Mouse (Mus musculus): ENCODE results near the gene Wfdc18. TPM values are rescaled to one million over a fixed set of nuclear protein-coding genes. Genes with fewer than 3 reads are reported as not detected.

Gene Wfdc18
- polyA plus RNA-seq, 1 experiment from 2014 or later, result 5.6 TPM

GRCm38 (mm10) chr11:83742731-83743355 lies 34.0 kb downstream of the Wfdc18 start:
- Histone ChIP-seq H3K9me3 (ENCODE audit: control insufficient read depth, low read length) (no peaks in the 10 kb centered on the region), H3K4me1 (ENCODE audit: control insufficient read depth in 2 of 2, insufficient read depth in 2 of 2, low read length in 2 of 2) (no peaks in the 10 kb centered on the region), H3K4me3 (ENCODE audit: control insufficient read depth in 1 of 2, insufficient read depth in 1 of 2, low read depth in 1 of 2, low read length in 2 of 2) (no peak overlapping the region), H3K36me3 (ENCODE audit: control insufficient read depth, insufficient read depth, low read length) (no peaks in the 10 kb centered on the region), H3K27me3 (ENCODE audit: control insufficient read depth, insufficient read depth, low read length) (peaks cover 44% of the 10 kb centered on the region), H3K27ac (replicated peaks in 1 of 2; ENCODE audit: control insufficient read depth in 1 of 2, insufficient read depth in 1 of 2, low read depth in 2 of 2, low read length in 2 of 2) (no peak overlapping the region), H3K9ac (ENCODE audit: low read length) (no peak overlapping the region), H3K4me2 (ENCODE audit: low read length) (no peak overlapping the region)
- no peak for ATAC-seq (ENCODE audit: insufficient number of reproducible peaks, insufficient read depth, low FRiP score, low read depth)
- 69% methylated on average over 9 of the region's 9 CpGs for WGBS

- no peaks in the 10 kb centered on the region for H3K9me3 ChIP-seq (ENCODE audit: control insufficient read depth, low read length)
- no peaks in the 10 kb centered on the region for H3K4me1 ChIP-seq (ENCODE audit: control insufficient read depth in 2 of 2, insufficient read depth in 2 of 2, low read length in 2 of 2)
- H3K4me2 ChIP-seq (ENCODE audit: low read length), result no peak overlapping the region
- no peak overlapping the region for H3K4me3 ChIP-seq (ENCODE audit: control insufficient read depth in 1 of 2, insufficient read depth in 1 of 2, low read depth in 1 of 2, low read length in 2 of 2)
- no peaks in the 10 kb centered on the region for H3K36me3 ChIP-seq (ENCODE audit: control insufficient read depth, insufficient read depth, low read length)
- no peak for ATAC-seq (ENCODE audit: insufficient number of reproducible peaks, insufficient read depth, low FRiP score, low read depth)
- no peak overlapping the region for H3K9ac ChIP-seq (ENCODE audit: low read length)
- 80% methylated on average over 3 of the region's 3 CpGs for WGBS
- no peak overlapping the region for H3K27ac ChIP-seq (replicated peaks in 1 of 2; ENCODE audit: control insufficient read depth in 1 of 2, insufficient read depth in 1 of 2, low read depth in 2 of 2, low read length in 2 of 2)
- H3K27me3 ChIP-seq (ENCODE audit: control insufficient read depth, insufficient read depth, low read length), result peaks cover 50% of the 10 kb centered on the region
Measured at GRCm38 (mm10) chr11:83743525-83743924, 34.7 kb downstream of the Wfdc18 start.

- Histone ChIP-seq H3K4me3 (ENCODE audit: control insufficient read depth in 1 of 2, insufficient read depth in 1 of 2, low read depth in 1 of 2, low read length in 2 of 2) (no peak overlapping the region), H3K4me1 (ENCODE audit: control insufficient read depth in 2 of 2, insufficient read depth in 2 of 2, low read length in 2 of 2) (no peaks in the 10 kb centered on the region), H3K4me2 (ENCODE audit: low read length) (no peak overlapping the region), H3K9me3 (ENCODE audit: control insufficient read depth, low read length) (no peaks in the 10 kb centered on the region), H3K36me3 (ENCODE audit: control insufficient read depth, insufficient read depth, low read length) (no peaks in the 10 kb centered on the region), H3K9ac (ENCODE audit: low read length) (no peak overlapping the region), H3K27ac (replicated peaks in 1 of 2; ENCODE audit: control insufficient read depth in 1 of 2, insufficient read depth in 1 of 2, low read depth in 2 of 2, low read length in 2 of 2) (no peak overlapping the region), H3K27me3 (ENCODE audit: control insufficient read depth, insufficient read depth, low read length) (peaks cover 58% of the 10 kb centered on the region)
- no peak for ATAC-seq (ENCODE audit: insufficient number of reproducible peaks, insufficient read depth, low FRiP score, low read depth)
- 50% methylated on average over 4 of the region's 4 CpGs for WGBS
Measured at GRCm38 (mm10) chr11:83746152-83746551, 37.3 kb downstream of the Wfdc18 start.

- WGBS, result 58% methylated on average over 5 of the region's 5 CpGs
- H3K27ac ChIP-seq (replicated peaks in 1 of 2; ENCODE audit: control insufficient read depth in 1 of 2, insufficient read depth in 1 of 2, low read depth in 2 of 2, low read length in 2 of 2), result no peak within 1 kb of the TSS
- H3K9me3 ChIP-seq (ENCODE audit: control insufficient read depth, low read length), result no peaks in the 10 kb centered on the region
- H3K9ac ChIP-seq (ENCODE audit: low read length), result no peak within 1 kb of the TSS
- no peaks in the 10 kb centered on the region for H3K4me1 ChIP-seq (ENCODE audit: control insufficient read depth in 2 of 2, insufficient read depth in 2 of 2, low read length in 2 of 2)
- no peak within 1 kb of the TSS for H3K4me3 ChIP-seq (ENCODE audit: control insufficient read depth in 1 of 2, insufficient read depth in 1 of 2, low read depth in 1 of 2, low read length in 2 of 2)
- H3K4me2 ChIP-seq (ENCODE audit: low read length), result no peak within 1 kb of the TSS
- peaks cover 54% of the 10 kb centered on the region for H3K27me3 ChIP-seq (ENCODE audit: control insufficient read depth, insufficient read depth, low read length)
- no peaks in the 10 kb centered on the region for H3K36me3 ChIP-seq (ENCODE audit: control insufficient read depth, insufficient read depth, low read length)
- no peak for ATAC-seq (ENCODE audit: insufficient number of reproducible peaks, insufficient read depth, low FRiP score, low read depth)
Measured at GRCm38 (mm10) chr11:83746681-83747080, 37.9 kb downstream of the Wfdc18 start, which contains the start of gene Wfdc21. Wfdc21 (plus strand) TSS chr11:83746940.

GRCm38 (mm10) chr11:83747376-83748265 lies 38.8 kb downstream of the Wfdc18 start:
- 52% methylated on average over 6 of the region's 6 CpGs for WGBS
- Histone ChIP-seq H3K36me3 (ENCODE audit: control insufficient read depth, insufficient read depth, low read length) (no peaks in the 10 kb centered on the region), H3K4me1 (ENCODE audit: control insufficient read depth in 2 of 2, insufficient read depth in 2 of 2, low read length in 2 of 2) (no peaks in the 10 kb centered on the region), H3K4me2 (ENCODE audit: low read length) (no peak overlapping the region), H3K27ac (replicated peaks in 1 of 2; ENCODE audit: control insufficient read depth in 1 of 2, insufficient read depth in 1 of 2, low read depth in 2 of 2, low read length in 2 of 2) (no peak overlapping the region), H3K9ac (ENCODE audit: low read length) (no peak overlapping the region), H3K27me3 (ENCODE audit: control insufficient read depth, insufficient read depth, low read length) (peaks cover 63% of the 10 kb centered on the region), H3K9me3 (ENCODE audit: control insufficient read depth, low read length) (no peaks in the 10 kb centered on the region), H3K4me3 (ENCODE audit: control insufficient read depth in 1 of 2, insufficient read depth in 1 of 2, low read depth in 1 of 2, low read length in 2 of 2) (no peak overlapping the region)
- ATAC-seq (ENCODE audit: insufficient number of reproducible peaks, insufficient read depth, low FRiP score, low read depth), result no peak

GRCm38 (mm10) chr11:83753581-83754181 lies 44.9 kb downstream of the Wfdc18 start, which contains the start of gene Heatr6:
Heatr6 (plus strand) TSS chr11:83753696.
- H3K9ac ChIP-seq (ENCODE audit: low read length), result peak within 1 kb of the TSS; percentile 83
- no peaks in the 10 kb centered on the region for H3K9me3 ChIP-seq (ENCODE audit: control insufficient read depth, low read length)
- peaks cover 23% of the 10 kb centered on the region for H3K27me3 ChIP-seq (ENCODE audit: control insufficient read depth, insufficient read depth, low read length)
- peaks cover 25% of the 10 kb centered on the region for H3K36me3 ChIP-seq (ENCODE audit: control insufficient read depth, insufficient read depth, low read length)
- H3K27ac ChIP-seq (replicated peaks in 1 of 2; ENCODE audit: control insufficient read depth in 1 of 2, insufficient read depth in 1 of 2, low read depth in 2 of 2, low read length in 2 of 2), result peak within 1 kb of the TSS; percentile 63 to 70; a peak in 2 of 4 replicates
- peak within 1 kb of the TSS; percentile 79 to 89 for H3K4me3 ChIP-seq (ENCODE audit: control insufficient read depth in 1 of 2, insufficient read depth in 1 of 2, low read depth in 1 of 2, low read length in 2 of 2)
- under 1% methylated on average over 46 of the region's 47 CpGs for WGBS
- H3K4me2 ChIP-seq (ENCODE audit: low read length), result peak within 1 kb of the TSS; percentile 70
- ATAC-seq (ENCODE audit: insufficient number of reproducible peaks, insufficient read depth, low FRiP score, low read depth), result peak; percentile 84
- H3K4me1 ChIP-seq (ENCODE audit: control insufficient read depth in 2 of 2, insufficient read depth in 2 of 2, low read length in 2 of 2), result peaks cover 3 to 9% of the 10 kb centered on the region in 2 experiments

GRCm38 (mm10) chr11:83754227-83754626 lies 45.4 kb downstream of the Wfdc18 start:
- no peak for ATAC-seq (ENCODE audit: insufficient number of reproducible peaks, insufficient read depth, low FRiP score, low read depth)
- H3K4me3 ChIP-seq (ENCODE audit: control insufficient read depth in 1 of 2, insufficient read depth in 1 of 2, low read depth in 1 of 2, low read length in 2 of 2), result peak overlapping the region; percentile 79 to 89
- 15% methylated on average over 8 of the region's 8 CpGs for WGBS
- no peaks in the 10 kb centered on the region for H3K9me3 ChIP-seq (ENCODE audit: control insufficient read depth, low read length)
- H3K4me1 ChIP-seq (ENCODE audit: control insufficient read depth in 2 of 2, insufficient read depth in 2 of 2, low read length in 2 of 2), result peaks cover 3 to 9% of the 10 kb centered on the region in 2 experiments
- H3K27ac ChIP-seq (replicated peaks in 1 of 2; ENCODE audit: control insufficient read depth in 1 of 2, insufficient read depth in 1 of 2, low read depth in 2 of 2, low read length in 2 of 2), result peak overlapping the region; percentile 63 to 70; a peak in 1 of 4 replicates
- peak overlapping the region; percentile 70 for H3K4me2 ChIP-seq (ENCODE audit: low read length)
- peaks cover 17% of the 10 kb centered on the region for H3K27me3 ChIP-seq (ENCODE audit: control insufficient read depth, insufficient read depth, low read length)
- peak overlapping the region; percentile 83 for H3K9ac ChIP-seq (ENCODE audit: low read length)
- peaks cover 31% of the 10 kb centered on the region for H3K36me3 ChIP-seq (ENCODE audit: control insufficient read depth, insufficient read depth, low read length)
